Mouse (Mus musculus) C2C12 (cell line): Measurements from ENCODE around the gene Heatr4. TPM values are rescaled to one million over a fixed set of nuclear protein-coding genes. Genes with fewer than 3 reads are reported as not detected.
"Not testable (repeated sequence)": the region's sequence is repeated elsewhere in the genome, so short reads cannot be mapped to it uniquely, and the experiment has no call there.

Experiments used
- H3K27me3 ChIP-seq: one replicate; pipeline ENCODE4 v1.6.1; 2011; ENCODE audit not compliant: control insufficient read depth, insufficient read depth, insufficient read length
- H3K36me3 ChIP-seq: one replicate; pipeline ENCODE4 v1.6.1; 2011; ENCODE audit not compliant: control insufficient read depth, insufficient read depth
- H3K4me3 ChIP-seq: one replicate; pipeline ENCODE4 v1.5.1; 2011; ENCODE audit warnings: mild to moderate bottlenecking, control low read depth; ENCODE audit not compliant: poor library complexity, insufficient read depth, severe bottlenecking
- H3K79me2 ChIP-seq: one replicate; pipeline ENCODE4 v1.6.1; 2011; ENCODE audit not compliant: control insufficient read depth, insufficient read depth
- H3K79me3 ChIP-seq: one replicate; pipeline ENCODE4 v1.6.1; 2011; ENCODE audit warnings: low read depth, control low read depth
- H3ac ChIP-seq: one replicate; pipeline ENCODE3; 2011; ENCODE audit warnings: low read depth; ENCODE audit not compliant: control insufficient read depth, insufficient read length
- CEBPB ChIP-seq: IDR thresholded peaks from one replicate; pipeline ENCODE4 v1.6.1; 2011; ENCODE audit warnings: low read depth, mild to moderate bottlenecking, control low read depth, moderate library complexity
- CTCF ChIP-seq: IDR thresholded peaks from one replicate; pipeline ENCODE4 v1.5.1; 2011; ENCODE audit not compliant: control insufficient read depth, insufficient read depth, insufficient read length
- FOSL1 ChIP-seq: IDR thresholded peaks from one replicate; pipeline ENCODE4 v1.8.0; 2011; ENCODE audit warnings: mild to moderate bottlenecking, low read length; ENCODE audit not compliant: poor library complexity, insufficient read depth, severe bottlenecking
- MAX ChIP-seq: IDR thresholded peaks from one replicate; pipeline ENCODE4 v1.6.1; 2011; ENCODE audit warnings: mild to moderate bottlenecking, control low read depth
- MYOD1 ChIP-seq: IDR thresholded peaks from one replicate; pipeline ENCODE4 v1.6.1; 2011; ENCODE audit warnings: low read depth; ENCODE audit not compliant: control insufficient read depth, insufficient read length
- MYOG ChIP-seq: IDR thresholded peaks from one replicate; pipeline ENCODE4 v1.6.1; 2011; ENCODE audit not compliant: control insufficient read depth, insufficient read length; ENCODE audit errors: extremely low read depth
- USF1 ChIP-seq: IDR thresholded peaks from one replicate; pipeline ENCODE4 v1.6.1; 2011; ENCODE audit warnings: low read depth, mild to moderate bottlenecking, control low read depth, moderate library complexity
- polyA plus RNA-seq: library from polyadenylated mRNA; unstranded; fragments of >200 nt; fragmentation: generic; extraction: Trizol; gene quantifications from one replicate; pipeline ENCODE4 v1.2.1, GENCODE M21; 2012; ENCODE audit warnings: missing spikeins

The Heatr4 gene
- polyA plus RNA-seq, 1 experiment = not detected

- TF ChIP-seq CTCF (no peak), MAX (no peak), USF1 (no peak), CEBPB (no peak), MYOD1 (no peak), FOSL1 (no peak), MYOG (no peak)
- Histone ChIP-seq H3K36me3 (peaks cover 27% of the 10 kb centered on the region), H3K27me3 (no peaks in the 10 kb centered on the region), H3ac (peak overlapping the region; percentile 39), H3K79me3 (peaks cover 27% of the 10 kb centered on the region), H3K79me2 (peaks cover 39% of the 10 kb centered on the region), H3K4me3 (peak overlapping the region; percentile 71)
Measured at GRCm38 (mm10) chr12:83949776-83950492, 34.7 kb downstream of the Heatr4 start.

- peaks cover 21% of the 10 kb centered on the region for H3K36me3 ChIP-seq
- no peak overlapping the region for H3K4me3 ChIP-seq
- no peak for TF ChIP-seq FOSL1
- no peak for TF ChIP-seq MAX
- TF ChIP-seq MYOG = no peak
- TF ChIP-seq CEBPB = no peak
- no peak for TF ChIP-seq CTCF
- no peak for TF ChIP-seq USF1
- no peak for TF ChIP-seq MYOD1
- no peaks in the 10 kb centered on the region for H3K27me3 ChIP-seq
- peaks cover 27% of the 10 kb centered on the region for H3K79me3 ChIP-seq
- no peak overlapping the region for H3ac ChIP-seq
- peaks cover 38% of the 10 kb centered on the region for H3K79me2 ChIP-seq
Measured at GRCm38 (mm10) chr12:83949043-83949442, 35.6 kb downstream of the Heatr4 start.

- H3K79me2 ChIP-seq = peaks cover 21% of the 10 kb centered on the region
- peaks cover 9% of the 10 kb centered on the region for H3K36me3 ChIP-seq
- H3ac ChIP-seq = no peak overlapping the region
- no peak overlapping the region for H3K4me3 ChIP-seq
- no peaks in the 10 kb centered on the region for H3K27me3 ChIP-seq
- peaks cover 12% of the 10 kb centered on the region for H3K79me3 ChIP-seq
- TF ChIP-seq FOSL1 (no peak), CEBPB (no peak), MYOD1 (no peak), USF1 (no peak), CTCF (no peak), MYOG (no peak), MAX (no peak)
Measured at GRCm38 (mm10) chr12:83947260-83947811, 37.3 kb downstream of the Heatr4 start.

GRCm38 (mm10) chr12:83941938-83942337 lies 42.7 kb downstream of the Heatr4 start:
- no peaks in the 10 kb centered on the region for H3K27me3 ChIP-seq
- no peak overlapping the region for H3K4me3 ChIP-seq
- no peaks in the 10 kb centered on the region for H3K79me2 ChIP-seq
- no peak overlapping the region for H3ac ChIP-seq
- H3K36me3 ChIP-seq = no peaks in the 10 kb centered on the region
- no peaks in the 10 kb centered on the region for H3K79me3 ChIP-seq
- TF ChIP-seq CTCF = no peak
- no peak for TF ChIP-seq MYOD1

GRCm38 (mm10) chr12:83940031-83940430 lies 44.6 kb downstream of the Heatr4 start:
- no peak overlapping the region for H3ac ChIP-seq
- H3K4me3 ChIP-seq = no peak overlapping the region
- no peaks in the 10 kb centered on the region for H3K36me3 ChIP-seq
- no peaks in the 10 kb centered on the region for H3K79me3 ChIP-seq
- TF ChIP-seq CEBPB = no peak
- TF ChIP-seq MYOG = no peak
- TF ChIP-seq MYOD1 = no peak
- TF ChIP-seq USF1 = no peak
- no peak for TF ChIP-seq CTCF
- TF ChIP-seq FOSL1 = no peak
- no peak for TF ChIP-seq MAX
- H3K27me3 ChIP-seq = no peaks in the 10 kb centered on the region
- no peaks in the 10 kb centered on the region for H3K79me2 ChIP-seq

GRCm38 (mm10) chr12:83939332-83939731 lies 45.3 kb downstream of the Heatr4 start:
- H3K79me2 ChIP-seq = no peaks in the 10 kb centered on the region
- no peaks in the 10 kb centered on the region for H3K27me3 ChIP-seq
- no peaks in the 10 kb centered on the region for H3K79me3 ChIP-seq
- no peaks in the 10 kb centered on the region for H3K36me3 ChIP-seq
- no peak for TF ChIP-seq MAX
- TF ChIP-seq MYOG = no peak
- TF ChIP-seq MYOD1 = no peak
- no peak for TF ChIP-seq USF1
- no peak for TF ChIP-seq CEBPB
- no peak for TF ChIP-seq FOSL1
- no peak for TF ChIP-seq CTCF
- H3K4me3 ChIP-seq = no peak overlapping the region
- H3ac ChIP-seq = no peak overlapping the region

- H3K4me3 ChIP-seq, H3K27me3 ChIP-seq, H3K79me3 ChIP-seq, H3K36me3 ChIP-seq, H3ac ChIP-seq, H3K79me2 ChIP-seq: not testable (repeated sequence)
Measured at GRCm38 (mm10) chr12:83938592-83938991, 46.1 kb downstream of the Heatr4 start.
